Mouse (Mus musculus) CH12.LX (cell line): ENCODE measurements around the gene Zic1. TPM values are rescaled to one million over a fixed set of nuclear protein-coding genes. Genes with fewer than 3 reads are reported as not detected.

ENCODE experiments used
- DNase-seq: peaks from one replicate; pipeline ENCODE4 v3.0.0-alpha.2; 2013; ENCODE audit errors: extremely low read depth
- H3K27ac ChIP-seq: 2 replicates; pipeline ENCODE4 v1.5.1; 2012; ENCODE audit warnings: low read depth, mild to moderate bottlenecking, control low read depth, moderate library complexity; ENCODE audit not compliant: insufficient read depth
- H3K27me3 ChIP-seq: replicated peaks from 2 replicates; pipeline ENCODE3; 2012; ENCODE audit warnings: inconsistent platforms
- H3K36me3 ChIP-seq, 2 experiments: replicated peaks in 1 of 2; 2 replicates each; pipeline versions ENCODE3 to v1.6.1; 2012; ENCODE audit warnings: inconsistent platforms in 1 of 2, low read length in 1 of 2, mild to moderate bottlenecking in 1 of 2, mixed read lengths in 1 of 2, moderate library complexity in 1 of 2; ENCODE audit not compliant: control insufficient read depth in 1 of 2, insufficient read depth in 1 of 2
- H3K4me1 ChIP-seq, 2 experiments: 2 replicates each; pipeline ENCODE4 v1.6.1; 2012; ENCODE audit warnings: inconsistent platforms in 1 of 2, moderate library complexity in 1 of 2; ENCODE audit not compliant: insufficient read depth in 2 of 2, control insufficient read depth in 1 of 2
- H3K4me2 ChIP-seq: 2 replicates; pipeline ENCODE4 v1.6.1; 2012; ENCODE audit warnings: low read depth, mild to moderate bottlenecking, control low read depth; ENCODE audit not compliant: poor library complexity, insufficient read depth, severe bottlenecking
- H3K4me3 ChIP-seq, 3 experiments: fragments of 150-350 bp in 1 of 3; sonication (generic) in 1 of 3; replicated peaks in 1 of 3; 2 replicates each; pipeline versions ENCODE3 to v1.5.1; 2011 to 2012; ENCODE audit warnings: low read depth in 2 of 3, low read length in 2 of 3, mild to moderate bottlenecking in 2 of 3, moderate library complexity in 2 of 3, control low read depth in 1 of 3, improper control_type of control experiment in 1 of 3, inconsistent platforms in 1 of 3, mixed read lengths in 1 of 3; ENCODE audit not compliant: poor library complexity in 1 of 3
- H3K79me2 ChIP-seq: replicated peaks from 2 replicates; pipeline ENCODE4 v1.6.1; 2012; ENCODE audit warnings: mild to moderate bottlenecking, moderate library complexity; ENCODE audit not compliant: control insufficient read depth, poor library complexity, insufficient read depth, severe bottlenecking; ENCODE audit errors: extremely low read depth
- H3K9ac ChIP-seq: 2 replicates; pipeline ENCODE4 v1.6.1; 2012; ENCODE audit warnings: low read depth, mild to moderate bottlenecking, control low read depth, moderate library complexity; ENCODE audit not compliant: insufficient read depth
- H3K9me3 ChIP-seq: replicated peaks from 2 replicates; pipeline ENCODE3; 2012; ENCODE audit warnings: low read length, inconsistent platforms, mixed read lengths
- CHD1 ChIP-seq: IDR thresholded peaks from 2 replicates; pipeline ENCODE4 v1.6.1; 2012; ENCODE audit warnings: low read depth, low read length, improper control_type of control experiment, inconsistent platforms
- CHD2 ChIP-seq: IDR thresholded peaks from 2 replicates; pipeline ENCODE4 v1.6.1; 2011; ENCODE audit warnings: low read length, improper control_type of control experiment
- E2F4 ChIP-seq: IDR thresholded peaks from 2 replicates; pipeline ENCODE4 v1.6.1; 2011; ENCODE audit warnings: low read depth, low read length, improper control_type of control experiment; ENCODE audit not compliant: insufficient replicate concordance
- ELF1 ChIP-seq: IDR thresholded peaks from 2 replicates; pipeline ENCODE4 v1.6.1; 2014; ENCODE audit warnings: low read depth, mild to moderate bottlenecking, inconsistent platforms, low read length, improper control_type of control experiment
- EP300 ChIP-seq: IDR thresholded peaks from 2 replicates; pipeline ENCODE4 v1.6.1; 2011; ENCODE audit warnings: low read length, improper control_type of control experiment
- ETS1 ChIP-seq: conservative IDR thresholded peaks from 2 replicates; pipeline ENCODE4 v1.6.1; 2012; ENCODE audit warnings: low read depth, mild to moderate bottlenecking, inconsistent platforms, low read length, improper control_type of control experiment, moderate library complexity
- HCFC1 ChIP-seq: IDR thresholded peaks from 2 replicates; pipeline ENCODE4 v1.6.1; 2012; ENCODE audit warnings: low read depth, mild to moderate bottlenecking, inconsistent platforms, low read length, improper control_type of control experiment
- IRF4 ChIP-seq: IDR thresholded peaks from 2 replicates; pipeline ENCODE4 v1.6.1; 2014; ENCODE audit warnings: low read depth, mild to moderate bottlenecking, inconsistent platforms, low read length, improper control_type of control experiment
- JUN ChIP-seq: IDR thresholded peaks from 2 replicates; pipeline ENCODE4 v1.6.1; 2011; ENCODE audit warnings: low read depth, mild to moderate bottlenecking, low read length, improper control_type of control experiment, moderate library complexity; ENCODE audit not compliant: insufficient read depth
- JUND ChIP-seq: conservative IDR thresholded peaks from 2 replicates; pipeline ENCODE4 v1.6.1; 2011; ENCODE audit warnings: low read depth, low read length, improper control_type of control experiment
- MAFK ChIP-seq: IDR thresholded peaks from 2 replicates; pipeline ENCODE4 v1.6.1; 2011; ENCODE audit warnings: low read length, improper control_type of control experiment; ENCODE audit not compliant: insufficient replicate concordance
- MAX ChIP-seq: IDR thresholded peaks from 2 replicates; pipeline ENCODE4 v1.6.1; 2011; ENCODE audit warnings: low read length, improper control_type of control experiment
- MXI1 ChIP-seq: IDR thresholded peaks from 2 replicates; pipeline ENCODE4 v1.6.1; 2011; ENCODE audit warnings: mild to moderate bottlenecking, low read depth, low read length, improper control_type of control experiment
- MYC ChIP-seq: IDR thresholded peaks from 2 replicates; pipeline ENCODE4 v1.6.1; 2011; ENCODE audit warnings: low read depth, mild to moderate bottlenecking, improper control_type of control experiment, low read length
- NRF1 ChIP-seq: IDR thresholded peaks from 2 replicates; pipeline ENCODE4 v1.6.1; 2014; ENCODE audit warnings: low read depth, mild to moderate bottlenecking, inconsistent platforms, low read length, improper control_type of control experiment, moderate library complexity
- PAX5 ChIP-seq: IDR thresholded peaks from 2 replicates; pipeline ENCODE4 v1.6.1; 2012; ENCODE audit warnings: low read length, inconsistent platforms, mixed read lengths
- POLR2A ChIP-seq: IDR thresholded peaks from 2 replicates; pipeline ENCODE4 v1.6.1; 2011; ENCODE audit warnings: low read depth, mild to moderate bottlenecking, improper control_type of control experiment, low read length
- POLR2AphosphoS2 ChIP-seq: IDR thresholded peaks from 2 replicates; pipeline ENCODE4 v1.6.1; 2011; ENCODE audit warnings: low read depth, low read length, improper control_type of control experiment
- RAD21 ChIP-seq: IDR thresholded peaks from 2 replicates; pipeline ENCODE4 v1.6.1; 2011; ENCODE audit warnings: low read depth, mild to moderate bottlenecking, low read length, improper control_type of control experiment, moderate library complexity
- TBP ChIP-seq: conservative IDR thresholded peaks from 2 replicates; pipeline ENCODE4 v1.6.1; 2011; ENCODE audit warnings: low read depth, low read length, improper control_type of control experiment
- USF1 ChIP-seq: IDR thresholded peaks from 2 replicates; pipeline ENCODE4 v1.6.1; 2014; ENCODE audit warnings: low read depth, mild to moderate bottlenecking, inconsistent platforms, low read length, improper control_type of control experiment
- USF2 ChIP-seq: conservative IDR thresholded peaks from 2 replicates; pipeline ENCODE4 v1.6.1; 2011; ENCODE audit warnings: low read depth, low read length, improper control_type of control experiment
- ZC3H11A ChIP-seq: IDR thresholded peaks from 2 replicates; pipeline ENCODE4 v1.6.1; 2012; ENCODE audit warnings: low read depth, mild to moderate bottlenecking, inconsistent platforms, low read length, improper control_type of control experiment
- ZMIZ1 ChIP-seq: IDR thresholded peaks from 2 replicates; pipeline ENCODE4 v1.6.1; 2012; ENCODE audit warnings: low read depth, mild to moderate bottlenecking, inconsistent platforms, low read length, improper control_type of control experiment
- ZNF384 ChIP-seq: IDR thresholded peaks from 2 replicates; pipeline ENCODE4 v1.6.1; 2012; ENCODE audit warnings: low read depth, low read length, improper control_type of control experiment, inconsistent platforms
- dilution Hi-C: fragments of 300-500 bp; cut with MboI; formaldehyde crosslinking; loops from 2 replicates; pipeline ENCODE4 v1.14.3; 2020; ENCODE audit warnings: low sequenced_read_pairs; ENCODE audit not compliant: extremely low pct_unique_long_range_greater_than_20kb, extremely low pct_ligation_motif_present
- in situ Hi-C: fragments of 300-500 bp; cut with MboI; formaldehyde crosslinking; loops from 3 replicates; pipeline ENCODE4 v1.14.3; 2019; ENCODE audit warnings: low sequenced_read_pairs, low pct_ligation_motif_present, low pct_unique_long_range_greater_than_20kb, mixed read lengths
- polyA plus RNA-seq: library from polyadenylated mRNA; unstranded; fragments of >175 nt; gene quantifications from 2 replicates; pipeline ENCODE4 v1.2.1, GENCODE M21; 2012; ENCODE audit warnings: low read depth; ENCODE audit not compliant: insufficient read length
- total RNA-seq, 2 experiments: library from RNA; depleted of rRNA; stranded (reverse); fragments of 300-350 nt in 1 of 2; fragments of >200 nt in 1 of 2; gene quantifications; 2 replicates each; pipeline ENCODE4 v1.2.3; 2012 to 2014

Gene Zic1
- total and polyA plus RNA-seq, 3 experiments = not detected

- peaks cover 67% of the 10 kb centered on the region for H3K9me3 ChIP-seq
- TF ChIP-seq NRF1 (no peak), EP300 (no peak), MAFK (no peak), IRF4 (no peak), PAX5 (no peak), MXI1 (no peak), ZMIZ1 (no peak), HCFC1 (no peak), ETS1 (no peak), CHD2 (no peak), MAX (no peak), ZC3H11A (no peak), E2F4 (no peak), ELF1 (no peak), ZNF384 (no peak), USF1 (no peak)
- DNase-seq = no peak
- H3K36me3 ChIP-seq = no peaks in the 10 kb centered on the region
- H3K4me3 ChIP-seq = no peak overlapping the region
- no peak overlapping the region for H3K27ac ChIP-seq
- H3K4me1 ChIP-seq = no peaks in the 10 kb centered on the region
- H3K79me2 ChIP-seq = no peaks in the 10 kb centered on the region
- H3K4me2 ChIP-seq = no peak overlapping the region
- dilution Hi-C loops = no loop called here
- H3K27me3 ChIP-seq = no peaks in the 10 kb centered on the region
- in situ Hi-C loops = no loop called here
- no peak overlapping the region for H3K9ac ChIP-seq
Measured at GRCm38 (mm10) chr9:91385561-91386430, 20.2 kb upstream of the Zic1 start.

- H3K27ac ChIP-seq = no peak overlapping the region
- no peaks in the 10 kb centered on the region for H3K79me2 ChIP-seq
- H3K4me1 ChIP-seq = no peaks in the 10 kb centered on the region
- H3K9me3 ChIP-seq = peaks cover 66% of the 10 kb centered on the region
- H3K4me2 ChIP-seq = no peak overlapping the region
- DNase-seq = no peak
- TF ChIP-seq MAFK (no peak), POLR2A (no peak), ETS1 (no peak), POLR2AphosphoS2 (no peak), USF1 (no peak), JUN (no peak), TBP (no peak), E2F4 (no peak), PAX5 (no peak), RAD21 (no peak), CHD2 (no peak), CHD1 (no peak), JUND (no peak), MYC (no peak), USF2 (no peak), NRF1 (no peak), ZNF384 (no peak)
- H3K4me3 ChIP-seq = no peak overlapping the region
- H3K9ac ChIP-seq = no peak overlapping the region
- no peaks in the 10 kb centered on the region for H3K27me3 ChIP-seq
- H3K36me3 ChIP-seq = no peaks in the 10 kb centered on the region
- dilution Hi-C loops = no loop called here
- in situ Hi-C loops = no loop called here
Measured at GRCm38 (mm10) chr9:91384693-91385560, 19.3 kb upstream of the Zic1 start.
